Mouse (Mus musculus): ENCODE results near the gene Akap14. TPM values are rescaled to one million over a fixed set of nuclear protein-coding genes. Genes with fewer than 3 reads are reported as not detected.
A peak's percentile ranks its signal among the peaks of the same experiment; 100 is the strongest.
"Not testable (repeated sequence)": the region's sequence is repeated elsewhere in the genome, so short reads cannot be mapped to it uniquely, and the experiment has no call there.

The Akap14 gene
- polyA plus RNA-seq, 1 experiment from 2014 or later, result 0.24 TPM

GRCm38 (mm10) chrX:37144498-37144897, 24.1 kb downstream of the Akap14 start:
- H3K9ac ChIP-seq; H3K9me3 ChIP-seq; H3K27me3 ChIP-seq; ATAC-seq (ENCODE audit: low FRiP score); H3K4me2 ChIP-seq; H3K4me3 ChIP-seq (replicated peaks); H3K4me1 ChIP-seq; H3K27ac ChIP-seq: not testable (repeated sequence)
- 33% methylated on average over 2 of the region's 4 CpGs for WGBS
- peaks cover 13% of the 10 kb centered on the region for H3K36me3 ChIP-seq (replicated peaks)

GRCm38 (mm10) chrX:37141732-37142131, 26.9 kb downstream of the Akap14 start:
- no peak for ATAC-seq (ENCODE audit: low FRiP score)
- 83% methylated on average over 3 of the region's 3 CpGs for WGBS
- Histone ChIP-seq H3K27me3 (no peaks in the 10 kb centered on the region), H3K9ac (no peak overlapping the region), H3K4me2 (no peak overlapping the region), H3K4me1 (no peaks in the 10 kb centered on the region), H3K9me3 (no peaks in the 10 kb centered on the region), H3K4me3 (replicated peaks) (no peak overlapping the region), H3K27ac (no peak overlapping the region), H3K36me3 (replicated peaks) (peaks cover 20% of the 10 kb centered on the region)

- ATAC-seq (ENCODE audit: low FRiP score), result peak; percentile 92
- no peaks in the 10 kb centered on the region for H3K9me3 ChIP-seq
- peak within 1 kb of the TSS; percentile 60 for H3K4me3 ChIP-seq (replicated peaks)
- WGBS, result 12% methylated on average over 50 of the region's 58 CpGs
- H3K27me3 ChIP-seq, result no peaks in the 10 kb centered on the region
- H3K27ac ChIP-seq, result peak within 1 kb of the TSS; percentile 71
- H3K4me1 ChIP-seq, result peaks cover 11% of the 10 kb centered on the region
- H3K36me3 ChIP-seq (replicated peaks), result no peaks in the 10 kb centered on the region
- H3K9ac ChIP-seq, result peak within 1 kb of the TSS; percentile 68
- H3K4me2 ChIP-seq, result peak within 1 kb of the TSS; percentile 56
Measured at GRCm38 (mm10) chrX:37126671-37127358, 41.8 kb downstream of the Akap14 start, which contains the start of gene Nkap. TSS of gene Nkap (plus strand) at chrX:37126795.

- no peak overlapping the region for H3K9ac ChIP-seq
- no peak overlapping the region for H3K4me2 ChIP-seq
- no peak overlapping the region for H3K27ac ChIP-seq
- no peak overlapping the region for H3K4me3 ChIP-seq (replicated peaks)
- no peaks in the 10 kb centered on the region for H3K36me3 ChIP-seq (replicated peaks)
- peaks cover 11% of the 10 kb centered on the region for H3K4me1 ChIP-seq
- H3K9me3 ChIP-seq, result no peaks in the 10 kb centered on the region
- no peak for ATAC-seq (ENCODE audit: low FRiP score)
- H3K27me3 ChIP-seq, result no peaks in the 10 kb centered on the region
- WGBS, result 91% methylated on average over 3 of the region's 7 CpGs
Measured at GRCm38 (mm10) chrX:37125511-37125910, 43.1 kb downstream of the Akap14 start.

GRCm38 (mm10) chrX:37120212-37120611, 48.4 kb downstream of the Akap14 start:
- Histone ChIP-seq H3K9me3 (no peaks in the 10 kb centered on the region), H3K4me1 (no peaks in the 10 kb centered on the region), H3K36me3 (replicated peaks) (no peaks in the 10 kb centered on the region), H3K4me3 (replicated peaks) (no peak overlapping the region), H3K27ac (no peak overlapping the region), H3K4me2 (no peak overlapping the region), H3K9ac (no peak overlapping the region), H3K27me3 (peaks cover 17% of the 10 kb centered on the region; the same call in 1 of the 2 replicates)
- ATAC-seq (ENCODE audit: low FRiP score), result no peak
- WGBS, result 81% methylated on average over 5 of the region's 5 CpGs

GRCm38 (mm10) chrX:37119585-37119984, 49.1 kb downstream of the Akap14 start:
- Histone ChIP-seq H3K4me2 (no peak overlapping the region), H3K27me3 (peaks cover 17% of the 10 kb centered on the region; the same call in 1 of the 2 replicates), H3K9ac (no peak overlapping the region), H3K4me1 (no peaks in the 10 kb centered on the region), H3K36me3 (replicated peaks) (no peaks in the 10 kb centered on the region), H3K27ac (no peak overlapping the region), H3K4me3 (replicated peaks) (no peak overlapping the region), H3K9me3 (no peaks in the 10 kb centered on the region)
- WGBS, result 59% methylated on average over 3 of the region's 3 CpGs
- no peak for ATAC-seq (ENCODE audit: low FRiP score)

GRCm38 (mm10) chrX:37117085-37117484, 51.6 kb downstream of the Akap14 start:
- no peak for ATAC-seq (ENCODE audit: low FRiP score)
- no peak overlapping the region for H3K4me3 ChIP-seq (replicated peaks)
- WGBS, result no CpG with 5 or more reads among the region's 5 CpGs

GRCm38 (mm10) chrX:37110881-37111193, 57.8 kb downstream of the Akap14 start:
- Histone ChIP-seq H3K36me3 (replicated peaks) (no peaks in the 10 kb centered on the region), H3K27me3 (peaks cover 7% of the 10 kb centered on the region; the same call in 1 of the 2 replicates), H3K9ac (no peak overlapping the region), H3K9me3 (no peaks in the 10 kb centered on the region), H3K4me1 (peaks cover 3% of the 10 kb centered on the region; the same call in 1 of the 2 replicates), H3K4me3 (replicated peaks) (no peak overlapping the region), H3K4me2 (no peak overlapping the region), H3K27ac (no peak overlapping the region)
- no peak for ATAC-seq (ENCODE audit: low FRiP score)
- WGBS, result 82% methylated on average over 4 of the region's 4 CpGs

More at GRCm38 (mm10) chrX:37117085-37117484, 51.6 kb downstream of the Akap14 start:
- Histone ChIP-seq H3K9ac (no peak overlapping the region), H3K9me3 (no peaks in the 10 kb centered on the region), H3K36me3 (replicated peaks) (no peaks in the 10 kb centered on the region), H3K27ac (no peak overlapping the region), H3K27me3 (peaks cover 17% of the 10 kb centered on the region; the same call in 1 of the 2 replicates), H3K4me1 (no peaks in the 10 kb centered on the region), H3K4me2 (no peak overlapping the region)

- WGBS, result 13% methylated on average over 30 of the region's 30 CpGs
- Histone ChIP-seq H3K27me3 (peaks cover 2% of the 10 kb centered on the region; the same call in 1 of the 2 replicates), H3K27ac (peak within 1 kb of the TSS; percentile 91), H3K9ac (peak within 1 kb of the TSS; percentile 63), H3K36me3 (replicated peaks) (0 out of 2 replicates have a peak, but pooled peaks cover under 1% of the 10 kb centered on the region), H3K4me2 (peak within 1 kb of the TSS; percentile 57), H3K9me3 (no peaks in the 10 kb centered on the region), H3K4me1 (peaks cover 3% of the 10 kb centered on the region; the same call in 1 of the 2 replicates), H3K4me3 (replicated peaks) (peak within 1 kb of the TSS; percentile 51)
- peak; percentile 98 for ATAC-seq (ENCODE audit: low FRiP score)
Measured at GRCm38 (mm10) chrX:37110193-37110880, 58.3 kb downstream of the Akap14 start, which contains the start of gene Upf3b. TSS of gene Upf3b (minus strand) at chrX:37110322.

GRCm38 (mm10) chrX:37109526-37110192, 59.0 kb downstream of the Akap14 start:
- H3K27ac ChIP-seq, result peak overlapping the region; percentile 91
- no peaks in the 10 kb centered on the region for H3K27me3 ChIP-seq
- peak overlapping the region; percentile 63 for H3K9ac ChIP-seq
- H3K4me3 ChIP-seq (replicated peaks), result peak overlapping the region; percentile 51
- 12% methylated on average over 27 of the region's 27 CpGs for WGBS
- H3K9me3 ChIP-seq, result no peaks in the 10 kb centered on the region
- ATAC-seq (ENCODE audit: low FRiP score), result peak; percentile 83
- H3K4me2 ChIP-seq, result peak overlapping the region; percentile 57
- H3K36me3 ChIP-seq (replicated peaks), result 0 out of 2 replicates have a peak, but pooled peaks cover 3% of the 10 kb centered on the region
- H3K4me1 ChIP-seq, result peaks cover 3% of the 10 kb centered on the region; the same call in 1 of the 2 replicates

GRCm38 (mm10) chrX:37103826-37104225, 64.8 kb downstream of the Akap14 start:
- WGBS, result 73% methylated on average over 2 of the region's 2 CpGs
- ATAC-seq (ENCODE audit: low FRiP score), result no peak
- Histone ChIP-seq H3K9me3 (no peaks in the 10 kb centered on the region), H3K4me3 (replicated peaks) (no peak overlapping the region), H3K27ac (no peak overlapping the region), H3K4me2 (no peak overlapping the region), H3K36me3 (replicated peaks) (peaks cover 12% of the 10 kb centered on the region), H3K27me3 (no peaks in the 10 kb centered on the region), H3K4me1 (no peaks in the 10 kb centered on the region), H3K9ac (no peak overlapping the region)

All from forebrain, embryonic 12.5 days (tissue).